Mouse (Mus musculus) heart, adult 8-10 months (tissue): ENCODE data around the gene Ptpn1. TPM values are rescaled to one million over a fixed set of nuclear protein-coding genes. Genes with fewer than 3 reads are reported as not detected.

Experiments
- DNase-seq: peaks from one replicate; pipeline ENCODE4 v3.0.0; 2022; ENCODE audit warnings: low spot score
- total RNA-seq, 4 experiments: library from RNA; stranded (reverse); gene quantifications; 2 replicates each; pipeline ENCODE4 v1.2.4; 2022

The Ptpn1 gene
- total RNA-seq, 4 experiments from 2014 or later, result 14.7 to 17.6 (median 16.4) TPM

DNA sequence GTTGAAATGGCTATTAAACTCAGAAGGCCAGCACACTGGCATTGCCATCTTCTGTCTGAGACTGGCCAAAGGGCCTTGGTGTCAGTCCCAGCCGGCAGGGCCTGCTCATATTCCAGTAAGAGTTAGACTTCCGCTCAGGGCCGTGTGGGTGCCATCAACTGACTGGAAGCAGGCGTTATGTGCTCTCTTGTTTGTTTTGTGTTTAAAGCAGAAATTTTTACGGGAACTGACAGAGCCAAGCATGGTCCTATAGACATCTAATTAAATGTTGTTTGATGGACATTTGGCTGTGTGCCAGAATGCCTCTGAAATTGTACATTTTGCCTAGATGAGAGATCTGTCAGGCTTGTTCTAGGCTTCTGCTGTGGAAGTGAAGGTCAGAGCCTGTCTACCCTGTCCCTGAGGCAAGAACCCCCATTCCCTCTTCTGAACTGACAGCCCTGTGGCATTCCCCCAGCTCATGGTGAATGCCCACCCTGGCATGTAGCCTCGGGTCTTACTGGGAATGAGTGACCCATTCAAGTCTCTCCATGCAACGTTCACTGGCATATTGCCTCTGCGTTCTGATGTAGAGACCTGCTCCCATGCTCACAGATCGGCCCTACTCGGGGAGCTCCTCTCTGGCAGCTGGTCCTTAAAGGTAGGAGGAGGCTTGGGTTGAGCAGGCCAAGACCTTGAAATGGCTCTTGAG is 38.1 kb downstream of the Ptpn1 start:
- DNase-seq, result no peak

DNA sequence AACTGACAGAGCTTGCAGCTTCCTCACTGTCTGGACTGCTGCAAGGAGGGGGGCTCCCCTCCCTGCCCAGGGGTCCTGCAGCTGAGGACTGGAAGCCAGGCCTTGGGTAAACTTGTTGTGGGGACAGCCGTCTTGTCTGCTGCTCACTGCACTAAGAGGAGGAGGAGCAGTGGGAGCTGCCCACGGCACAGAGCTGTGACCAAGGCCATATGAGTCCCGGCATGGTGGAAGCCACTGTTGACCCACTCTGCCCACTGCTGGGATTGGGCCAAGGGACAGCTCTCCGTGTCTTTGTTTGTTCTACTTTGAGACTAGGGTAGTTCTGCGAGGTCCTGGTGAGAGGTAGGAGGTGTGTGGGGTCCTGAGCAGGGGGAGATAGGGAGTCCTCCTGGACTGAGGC is 40.3 kb downstream of the Ptpn1 start:
- no peak for DNase-seq

DNA sequence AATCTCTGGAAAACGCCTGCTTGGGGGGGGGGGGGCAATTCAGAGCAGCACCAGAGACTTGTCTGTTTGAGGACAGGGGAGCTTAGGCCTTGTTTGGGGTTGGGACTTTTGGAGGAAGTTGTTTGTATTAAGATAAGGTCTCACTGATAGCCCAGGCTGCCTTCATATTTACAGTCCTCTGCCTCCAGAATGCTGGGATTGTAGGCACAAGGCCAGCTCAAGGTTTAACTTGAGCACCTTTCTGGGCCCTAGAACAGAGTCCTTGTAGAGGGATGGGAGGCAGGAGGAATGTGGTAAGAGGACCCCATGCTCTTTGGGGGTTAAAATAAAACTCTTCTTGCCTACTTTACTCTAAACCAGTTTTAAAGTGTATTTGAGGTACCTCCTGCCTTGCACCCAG is 41.0 kb downstream of the Ptpn1 start:
- no peak for DNase-seq

DNA sequence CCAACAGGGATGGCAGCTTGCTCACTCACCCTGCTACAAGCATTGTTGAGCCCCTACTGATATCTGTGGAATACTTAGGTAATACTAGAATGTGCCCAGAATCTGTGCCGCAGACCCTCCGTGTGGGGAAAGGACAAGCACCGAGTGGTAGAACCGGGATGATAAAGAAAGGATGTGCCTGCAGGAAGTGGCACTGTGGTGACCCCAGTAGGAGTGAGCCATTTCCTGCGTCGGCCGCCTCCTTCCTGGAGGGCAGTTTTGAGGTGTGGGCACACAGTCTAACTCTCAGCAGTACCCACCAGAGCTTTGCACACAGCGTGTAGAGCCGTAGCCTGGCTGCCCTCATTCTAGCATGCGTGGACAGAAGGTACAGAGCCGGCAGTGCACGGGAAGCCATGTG is 43.9 kb downstream of the Ptpn1 start:
- no peak for DNase-seq

DNA sequence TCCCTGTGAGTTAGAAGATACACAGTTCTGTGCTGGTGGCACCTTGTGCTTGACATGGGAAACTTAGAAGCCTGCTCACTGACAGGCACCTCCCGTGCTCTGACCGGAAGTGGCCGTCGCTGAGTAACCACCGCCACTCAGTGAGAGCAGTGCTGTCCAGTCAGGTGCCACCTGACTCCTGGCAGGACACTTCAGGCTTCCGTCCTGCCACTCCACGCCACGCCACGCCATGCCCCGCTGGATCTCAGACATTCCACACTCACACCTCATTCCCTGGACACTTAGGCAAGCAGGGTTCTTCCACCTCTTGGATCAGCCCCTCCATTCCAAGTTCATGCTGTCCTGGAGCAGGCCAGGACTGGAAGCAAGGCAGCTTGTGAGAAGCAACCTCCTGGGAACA is 46.4 kb downstream of the Ptpn1 start:
- DNase-seq, result no peak

DNA sequence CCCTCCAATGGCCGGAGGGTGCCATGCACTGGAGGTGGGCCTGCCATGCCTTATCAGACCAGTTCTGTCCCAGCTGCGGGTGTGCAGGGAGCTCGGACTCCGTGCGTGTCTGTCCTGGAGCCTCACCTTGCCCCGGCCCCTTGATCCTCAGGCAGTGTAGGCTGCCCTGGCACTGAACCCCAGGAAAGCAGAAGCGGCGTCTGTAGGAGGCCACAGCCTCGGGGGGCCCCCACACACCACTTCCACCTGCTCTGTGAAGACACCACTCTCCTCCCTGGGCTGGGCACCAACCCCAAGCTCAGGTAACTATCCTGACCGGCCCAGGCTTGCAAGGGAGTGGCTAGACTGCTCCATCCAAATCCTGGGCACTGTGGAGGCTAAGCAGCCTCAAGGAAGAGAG is 48.5 kb downstream of the Ptpn1 start:
- DNase-seq, result no peak

DNA sequence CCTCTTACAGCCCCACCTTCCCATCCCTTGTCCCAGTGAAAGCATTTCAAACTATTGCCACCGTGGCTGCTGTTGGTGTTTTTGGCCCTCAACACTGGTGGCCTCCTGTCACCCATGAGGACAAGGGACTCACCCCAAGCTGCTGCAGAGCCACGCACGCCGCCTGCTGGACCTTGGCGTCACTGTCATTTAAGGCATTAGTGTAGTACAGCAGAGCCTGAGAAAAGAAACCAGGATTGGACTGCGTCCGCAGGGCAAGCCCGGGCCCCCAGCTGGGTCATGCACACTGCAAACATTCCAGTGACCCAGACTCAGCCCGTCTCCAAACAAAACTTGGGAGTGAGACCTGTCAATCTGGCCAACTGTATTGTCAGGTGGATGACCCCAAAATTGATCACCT is 50.8 kb downstream of the Ptpn1 start:
- DNase-seq, result no peak

DNA sequence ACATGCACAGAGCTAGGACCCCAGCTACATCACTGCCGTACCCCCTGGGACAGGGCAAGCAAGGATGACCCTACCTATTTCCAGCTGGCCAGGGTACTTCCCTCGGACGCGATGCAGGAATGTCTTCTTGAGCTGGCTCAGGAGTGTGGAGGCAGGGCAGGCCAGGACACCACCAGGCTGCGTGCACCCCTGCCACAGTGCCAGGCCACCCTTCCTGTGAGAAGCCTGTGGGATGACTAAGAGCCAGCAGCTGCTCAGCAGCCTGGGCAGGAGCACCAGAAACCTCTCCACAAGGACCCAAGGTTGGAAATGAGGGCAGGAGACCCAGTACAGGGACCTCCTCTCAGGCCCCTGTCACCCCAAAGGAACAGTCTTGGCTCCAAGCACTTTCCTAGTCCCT is 52.5 kb downstream of the Ptpn1 start:
- DNase-seq, result no peak

DNA sequence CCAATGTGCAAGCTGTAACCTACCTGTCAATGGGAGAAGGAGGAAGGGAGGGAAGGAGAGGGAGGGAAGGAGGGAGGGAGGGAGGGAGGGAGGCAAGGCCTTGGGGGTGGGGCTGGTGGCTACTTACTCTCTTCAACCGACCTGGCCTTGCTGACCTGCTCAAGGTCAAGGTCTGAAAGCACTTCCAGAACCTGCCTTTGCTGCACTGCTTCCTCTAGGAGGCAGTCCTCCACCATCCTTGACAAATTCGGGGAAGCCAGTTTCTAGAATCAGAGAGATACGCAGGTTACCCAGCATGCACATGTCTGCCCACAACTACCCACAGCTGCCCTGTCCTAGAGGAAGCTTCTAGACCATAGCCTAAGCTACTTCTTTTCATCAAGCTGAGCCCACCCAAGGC is 53.1 kb downstream of the Ptpn1 start:
- no peak for DNase-seq

DNA sequence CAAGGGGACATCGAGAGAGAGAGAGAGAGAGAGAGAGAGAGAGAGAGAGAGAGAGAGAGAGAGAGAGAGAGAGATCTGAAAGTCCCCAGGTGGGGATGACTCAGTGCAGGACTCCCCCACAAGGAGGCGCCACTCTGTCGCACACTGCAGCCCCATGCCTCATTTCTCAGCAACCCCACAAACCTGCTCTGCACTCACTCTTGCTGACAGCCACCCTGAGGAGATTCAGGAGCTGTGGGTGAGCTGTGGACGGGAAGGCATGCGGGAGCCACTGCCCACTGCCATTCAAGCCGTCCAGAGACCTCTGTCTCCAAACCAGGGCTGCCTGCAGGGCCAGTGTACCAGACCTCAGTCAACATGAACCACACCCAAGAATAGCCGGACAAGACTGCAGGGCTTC is 54.9 kb downstream of the Ptpn1 start:
- DNase-seq, result no peak

DNA sequence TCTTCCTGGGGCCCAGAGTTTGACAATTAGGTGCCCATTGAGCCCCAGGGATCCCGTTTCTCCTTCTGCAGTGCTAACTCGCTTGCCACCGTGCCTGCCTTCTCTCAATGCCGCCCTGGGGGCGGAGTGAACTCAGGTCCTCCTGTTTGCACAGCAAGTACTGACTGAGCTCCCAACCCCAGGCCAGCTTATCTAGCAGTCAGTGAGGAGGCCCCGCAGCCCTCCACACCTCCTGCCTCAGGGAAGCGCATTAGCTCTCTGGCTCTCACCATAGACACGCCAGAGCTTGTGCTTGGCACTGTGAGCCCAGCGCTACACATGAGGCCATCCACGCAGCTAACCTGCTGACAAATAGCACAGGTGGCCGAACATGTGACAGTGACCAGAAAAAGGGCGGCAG is 55.8 kb downstream of the Ptpn1 start:
- DNase-seq, result no peak

DNA sequence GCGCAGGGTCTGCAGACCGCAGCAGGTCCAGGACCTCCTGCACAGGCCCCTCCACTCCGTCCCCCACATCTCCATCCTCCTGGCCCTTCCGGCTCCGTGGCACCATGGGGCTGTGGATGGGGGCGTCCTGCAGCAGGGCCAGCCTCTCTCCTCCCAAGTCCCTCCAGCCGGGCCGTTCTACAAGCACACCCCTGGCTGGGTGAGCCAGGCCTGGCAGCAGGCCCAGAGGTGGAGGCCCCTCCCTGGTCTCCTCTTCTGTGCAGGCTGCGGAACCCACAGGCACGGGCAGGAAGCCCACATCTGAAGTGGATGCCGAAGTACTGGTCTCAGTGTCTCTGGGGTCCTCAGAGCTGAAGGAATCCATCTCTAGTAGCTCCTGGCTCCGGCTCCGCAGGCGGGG is 57.5 kb downstream of the Ptpn1 start:
- no peak for DNase-seq

DNA sequence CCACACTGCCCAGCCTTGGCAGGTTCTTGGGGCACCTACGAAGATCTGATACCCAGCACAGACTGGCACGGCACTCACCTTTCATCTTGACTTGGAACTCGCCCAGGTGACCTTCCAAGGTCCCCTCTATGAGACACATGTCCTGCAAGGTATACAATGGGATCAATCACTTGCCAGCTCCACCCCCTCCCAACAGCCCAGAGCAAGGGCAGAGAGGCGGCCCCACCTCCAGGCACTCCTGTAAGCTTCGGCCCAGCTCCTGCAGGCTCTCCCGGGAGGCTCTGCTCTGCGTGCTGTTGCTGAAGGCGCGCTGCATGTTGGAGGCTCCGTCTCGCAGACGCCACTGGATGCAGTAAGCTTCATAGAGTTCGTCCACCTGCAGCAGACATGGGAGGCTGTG is 61.4 kb downstream of the Ptpn1 start:
- no peak for DNase-seq

DNA sequence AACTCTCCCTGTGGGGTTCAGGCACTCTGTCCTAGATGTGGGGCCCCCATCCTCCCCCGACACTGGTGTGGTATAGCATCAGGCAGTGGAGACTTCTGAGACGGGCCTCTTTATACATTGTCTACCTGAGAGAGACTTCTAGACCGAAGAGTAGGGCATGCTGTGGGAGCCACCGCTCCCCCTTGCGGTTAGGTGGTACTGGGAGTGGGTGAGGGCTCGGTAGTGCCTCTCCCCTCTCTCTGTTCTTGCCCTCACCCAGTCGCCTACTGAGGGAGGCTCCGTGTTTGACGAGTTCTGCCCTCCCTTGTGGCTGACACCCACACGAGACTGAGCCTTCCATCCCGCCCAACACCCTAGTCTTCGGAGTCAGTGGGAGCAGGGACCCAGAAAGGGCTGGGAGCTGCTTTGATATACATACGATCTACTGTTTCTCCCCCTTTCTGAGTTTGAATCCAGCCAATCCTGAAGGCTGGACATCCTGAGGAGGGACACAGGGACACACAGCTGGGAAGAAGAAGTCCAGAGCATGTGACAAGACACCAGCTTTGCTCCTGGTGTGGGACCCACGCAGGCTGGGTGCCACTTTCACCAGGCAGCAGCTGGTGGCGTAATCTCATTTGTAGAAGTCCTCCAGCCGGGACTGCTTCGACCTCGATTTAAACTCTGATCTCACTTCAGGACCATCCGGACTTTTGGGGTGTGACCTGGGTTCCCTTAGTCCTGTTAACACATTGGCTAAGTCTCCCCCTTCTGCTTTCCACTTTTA is 64.2 kb downstream of the Ptpn1 start:
- no peak for DNase-seq

DNA sequence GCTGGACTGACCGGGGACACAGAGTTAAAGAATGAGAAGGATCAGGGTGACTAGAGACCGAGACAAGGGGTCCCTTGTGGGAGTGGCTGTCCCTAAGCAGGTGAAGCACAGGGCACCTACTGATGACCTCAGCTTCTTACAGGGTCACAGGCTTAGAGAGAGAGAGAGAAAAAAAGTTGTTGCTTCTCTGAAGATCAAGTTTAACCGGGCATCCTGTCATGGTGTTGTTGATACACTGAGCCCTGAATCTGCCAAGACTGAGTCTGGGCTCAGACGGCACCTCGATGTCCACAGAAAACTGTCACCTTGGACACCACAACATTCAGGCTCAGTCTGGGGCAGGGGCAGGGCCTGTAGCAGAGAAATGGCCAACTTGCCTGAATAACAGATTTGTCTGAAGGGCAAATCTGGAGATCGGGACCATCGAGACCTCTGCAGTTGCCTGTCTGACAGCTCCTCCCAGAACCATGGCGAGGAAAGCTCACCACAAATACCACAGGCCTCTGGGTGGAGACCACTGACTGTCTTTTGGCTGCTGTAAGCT is 64.9 kb downstream of the Ptpn1 start:
- DNase-seq, result no peak

DNA sequence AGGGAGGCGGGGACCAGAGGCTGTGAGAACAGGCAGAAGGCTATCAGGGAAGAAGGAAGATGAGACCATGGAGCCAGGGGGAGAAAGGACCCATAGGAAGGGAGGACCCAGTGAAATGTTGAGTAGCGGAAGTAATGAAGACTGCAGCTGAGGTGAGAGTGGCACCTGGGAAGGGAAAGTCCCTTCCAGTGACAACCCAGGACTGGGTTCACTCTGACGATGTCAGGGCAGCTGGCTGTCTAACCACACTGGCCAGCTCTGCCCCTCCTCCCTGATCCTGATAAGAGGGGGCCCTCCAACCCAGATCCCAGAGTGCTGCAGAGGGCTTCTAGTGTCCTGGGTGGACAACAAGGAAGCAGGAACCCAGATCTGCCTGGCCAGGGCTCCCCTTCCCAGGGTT is 65.7 kb downstream of the Ptpn1 start:
- no peak for DNase-seq

DNA sequence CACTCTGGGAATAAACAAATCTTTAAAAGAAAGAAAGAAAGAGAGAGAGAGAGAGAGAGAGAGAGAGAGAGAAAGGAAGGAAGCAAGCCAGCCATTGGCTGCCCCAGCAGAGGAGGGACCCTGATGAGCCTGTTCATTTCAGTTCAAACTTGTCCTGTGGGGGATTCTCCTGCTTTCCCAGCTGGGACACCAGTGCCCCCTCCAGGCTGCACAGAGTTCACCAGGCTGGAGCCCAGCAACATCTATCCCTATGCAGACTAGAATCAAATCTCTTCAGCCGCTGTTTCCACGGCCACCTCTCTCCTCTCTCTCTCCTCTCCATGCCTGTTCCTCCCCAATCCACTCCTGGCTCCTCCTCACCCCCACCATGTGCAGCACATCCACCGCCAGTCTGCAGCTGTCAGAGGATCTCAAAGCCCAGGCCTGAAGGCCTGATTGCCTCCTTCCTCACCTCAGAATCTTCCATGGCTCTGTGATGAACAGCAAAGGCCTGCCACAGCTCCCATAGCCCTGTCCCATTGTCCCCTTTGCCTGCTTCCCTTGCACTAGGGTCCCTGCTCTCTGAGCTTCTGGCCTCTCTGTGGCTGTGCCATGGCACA is 67.4 kb downstream of the Ptpn1 start:
- no peak for DNase-seq

DNA sequence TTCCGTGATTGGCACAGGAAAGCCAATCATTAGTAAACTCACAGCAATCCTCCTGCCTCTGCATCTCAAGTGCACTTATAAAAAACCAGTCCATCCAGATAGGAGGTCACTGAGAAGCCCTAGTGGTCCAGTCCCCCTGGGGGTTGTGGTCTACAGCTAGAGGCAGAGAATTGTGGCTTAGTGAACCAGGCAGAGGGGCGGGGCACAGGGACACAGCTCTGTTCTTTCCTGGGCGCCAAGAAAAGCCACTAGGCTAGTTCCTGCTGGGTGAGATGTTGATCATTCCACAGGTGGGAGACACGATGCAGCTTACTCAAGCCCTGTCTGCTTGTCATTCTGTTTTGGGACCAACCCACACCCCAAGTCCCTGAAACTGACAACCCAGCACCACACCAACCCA is 70.3 kb downstream of the Ptpn1 start:
- DNase-seq, result no peak

DNA sequence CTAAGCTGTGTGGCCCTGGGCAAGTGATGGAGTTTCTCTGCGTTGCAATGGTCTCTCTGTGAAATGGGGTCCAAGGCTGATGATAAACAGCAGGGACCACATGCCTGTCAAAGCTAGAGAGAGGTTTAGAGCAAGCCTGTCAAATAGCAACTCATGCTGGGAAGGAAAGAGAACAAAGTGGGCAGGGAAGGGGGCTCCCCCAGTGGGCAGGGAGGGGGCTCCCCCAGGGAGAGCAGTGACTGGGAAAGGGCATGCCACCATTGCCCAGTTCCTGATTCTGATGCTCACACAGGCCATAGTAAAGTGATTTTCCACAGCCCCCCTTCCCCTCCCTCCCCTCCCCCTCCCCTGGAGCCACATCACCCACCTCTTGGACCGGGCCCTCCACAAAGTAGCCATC is 71.0 kb downstream of the Ptpn1 start:
- DNase-seq, result no peak

DNA sequence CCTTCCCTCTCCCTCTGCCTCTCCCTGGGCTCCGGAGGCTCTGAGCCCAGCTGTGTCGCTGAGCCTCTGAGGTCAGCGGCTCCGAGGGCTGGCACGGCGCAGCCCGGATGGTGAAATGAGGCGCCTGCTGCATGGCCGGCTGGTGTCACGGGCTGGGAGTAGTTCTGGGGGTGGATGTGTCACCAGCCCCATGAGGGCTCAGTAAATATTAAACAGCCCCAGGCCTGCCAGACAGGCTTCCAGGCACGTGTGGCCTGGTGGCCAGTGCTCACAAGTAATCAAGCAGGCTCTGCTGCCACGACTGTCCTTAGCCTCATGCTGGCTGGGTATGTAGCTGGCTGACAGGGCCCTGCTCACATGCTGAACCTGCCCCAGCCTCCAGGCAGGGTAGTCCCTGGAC is 71.6 kb downstream of the Ptpn1 start:
- no peak for DNase-seq

DNA sequence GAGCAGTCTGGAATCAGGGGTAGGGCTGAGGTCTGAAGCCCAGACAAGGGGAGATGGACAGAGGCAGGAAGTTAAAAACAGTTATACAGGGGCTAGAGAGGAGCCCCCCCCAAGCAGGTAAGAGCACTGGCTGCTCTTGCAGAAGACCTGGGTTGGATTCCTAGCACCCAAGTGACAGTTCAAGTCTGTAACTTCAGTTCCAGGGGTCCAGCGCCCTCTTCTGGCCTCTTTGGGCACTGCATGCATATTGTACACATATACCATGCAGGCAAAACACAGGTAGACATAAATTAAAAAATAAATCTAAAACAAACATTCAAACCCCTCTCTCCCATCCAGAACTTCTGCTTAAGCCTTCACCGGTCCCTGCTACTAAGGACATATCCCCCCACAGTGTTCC is 72.5 kb downstream of the Ptpn1 start:
- DNase-seq, result no peak

DNA sequence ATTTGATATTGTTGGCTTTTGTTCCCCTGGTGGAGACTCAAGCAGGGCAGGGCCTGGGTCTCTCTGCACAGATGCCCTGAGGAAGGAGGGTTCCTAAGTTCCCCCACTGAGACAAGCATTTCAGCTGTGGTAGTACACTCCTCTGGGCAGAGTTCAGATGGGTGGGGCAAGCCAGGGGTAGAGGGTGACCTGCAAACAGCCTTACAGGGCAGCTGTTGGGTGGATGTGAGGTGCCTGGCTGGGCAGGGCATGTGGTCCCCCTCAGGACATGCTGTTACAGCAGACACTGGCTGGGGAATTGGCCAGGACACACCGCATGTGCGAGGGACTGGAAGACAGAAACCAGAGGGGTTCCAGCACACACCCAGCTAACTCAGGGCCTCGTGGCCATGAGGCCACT is 73.1 kb downstream of the Ptpn1 start:
- DNase-seq, result no peak

DNA sequence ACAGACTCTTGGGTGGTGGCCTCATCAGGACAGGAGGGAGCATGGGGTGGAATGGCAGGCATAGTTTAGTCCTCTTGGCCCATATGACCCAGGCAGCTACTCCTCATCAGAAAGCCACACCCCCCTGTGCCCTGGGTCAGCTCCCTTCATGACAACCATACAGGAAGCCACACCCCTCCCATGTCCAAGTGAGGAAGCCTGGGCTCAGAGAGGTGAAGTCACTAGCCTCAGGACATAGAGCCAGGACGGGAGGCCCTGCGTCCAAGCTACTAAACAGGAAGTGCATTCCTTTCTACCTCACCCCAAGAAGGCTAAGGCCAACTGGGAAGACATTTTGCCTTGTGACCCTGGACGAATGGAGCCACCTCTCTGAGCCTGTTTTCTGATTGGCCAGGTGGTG is 73.8 kb downstream of the Ptpn1 start:
- no peak for DNase-seq
